Mouse (Mus musculus): Measurements from ENCODE around the gene Nrde2.

- TF ChIP-seq POLR2A (IDR thresholded peaks at IDR 0.05; ENCODE audit: extremely low read depth, insufficient read depth, low read length) = no peak
- TF ChIP-seq CTCF (IDR thresholded peaks at IDR 0.05; ENCODE audit: extremely low read depth, insufficient read depth, low read length) = no peak
Measured at GRCm38 (mm10) chr12:100180802-100181201, 21.3 kb upstream of the Nrde2 start.

All from cortical plate, adult 2 months (tissue).